Mouse (Mus musculus) hindbrain, embryonic 16.5 days (tissue): ENCODE measurements around the gene Slc30a6. TPM values are rescaled to one million over a fixed set of nuclear protein-coding genes. Genes with fewer than 3 reads are reported as not detected.
"Not testable (repeated sequence)": the region's sequence is repeated elsewhere in the genome, so short reads cannot be mapped to it uniquely, and the experiment has no call there.

ENCODE experiments used
- ATAC-seq: fragments of 200-750 bp; cut with Nextera tagmentation; 2 replicates; pipeline ENCODE4 v1.8.0; 2017; ENCODE audit warnings: moderate TSS enrichment, moderate library complexity
- H3K27ac ChIP-seq: fragments of 300-500 bp; sonication (generic); 2 replicates; pipeline ENCODE4 v1.5.1; 2014; ENCODE audit warnings: low read depth, mild to moderate bottlenecking, control low read depth, low read length, moderate library complexity
- H3K27me3 ChIP-seq: fragments of 300-500 bp; sonication (generic); replicated peaks from 2 replicates; pipeline ENCODE4 v1.6.1; 2014; ENCODE audit warnings: low read length; ENCODE audit not compliant: control insufficient read depth, insufficient read depth
- H3K36me3 ChIP-seq: fragments of 300-500 bp; sonication (generic); 2 replicates; pipeline ENCODE4 v1.6.1; 2014; ENCODE audit warnings: mild to moderate bottlenecking, low read length, moderate library complexity, mixed read lengths; ENCODE audit not compliant: control insufficient read depth, insufficient read depth
- H3K4me1 ChIP-seq: fragments of 300-500 bp; sonication (generic); 2 replicates; pipeline ENCODE4 v1.6.1; 2014; ENCODE audit warnings: low read depth, low read length; ENCODE audit not compliant: control insufficient read depth, insufficient read depth
- H3K4me2 ChIP-seq: fragments of 300-500 bp; sonication (generic); 2 replicates; pipeline ENCODE4 v1.6.1; 2014; ENCODE audit warnings: mild to moderate bottlenecking, low read length, control low read depth, moderate library complexity
- H3K4me3 ChIP-seq: fragments of 300-500 bp; sonication (generic); 2 replicates; pipeline ENCODE4 v1.5.1; 2014; ENCODE audit warnings: mild to moderate bottlenecking, low read length, control low read depth, moderate library complexity
- H3K9ac ChIP-seq: fragments of 300-500 bp; sonication (generic); 2 replicates; pipeline ENCODE4 v1.6.1; 2014; ENCODE audit warnings: low read depth, mild to moderate bottlenecking, control low read depth, low read length, moderate library complexity
- H3K9me3 ChIP-seq: fragments of 300-500 bp; sonication (generic); 2 replicates; pipeline ENCODE4 v1.6.1; 2014; ENCODE audit warnings: mild to moderate bottlenecking, low read length, moderate library complexity; ENCODE audit not compliant: control insufficient read depth
- WGBS: fragments of 180-500 bp; shearing (Covaris S2); extraction: QIAGEN DNeasy Blood & Tissue Kit; methylation state at CpG from one replicate; pipeline ENCODE4 v1.1.7; 2014; 5-methylcytosine and 5-hydroxymethylcytosine counted together
- polyA plus RNA-seq: library from polyadenylated mRNA; unstranded; fragments of >200 nt; fragmentation: Nextera tagmentation; extraction: Ambion mirVana; gene quantifications from 2 replicates; pipeline ENCODE4 v1.2.1, GENCODE M21; 2015

Gene Slc30a6
- polyA plus RNA-seq, 1 experiment from 2014 or later = 30.7 TPM

DNA sequence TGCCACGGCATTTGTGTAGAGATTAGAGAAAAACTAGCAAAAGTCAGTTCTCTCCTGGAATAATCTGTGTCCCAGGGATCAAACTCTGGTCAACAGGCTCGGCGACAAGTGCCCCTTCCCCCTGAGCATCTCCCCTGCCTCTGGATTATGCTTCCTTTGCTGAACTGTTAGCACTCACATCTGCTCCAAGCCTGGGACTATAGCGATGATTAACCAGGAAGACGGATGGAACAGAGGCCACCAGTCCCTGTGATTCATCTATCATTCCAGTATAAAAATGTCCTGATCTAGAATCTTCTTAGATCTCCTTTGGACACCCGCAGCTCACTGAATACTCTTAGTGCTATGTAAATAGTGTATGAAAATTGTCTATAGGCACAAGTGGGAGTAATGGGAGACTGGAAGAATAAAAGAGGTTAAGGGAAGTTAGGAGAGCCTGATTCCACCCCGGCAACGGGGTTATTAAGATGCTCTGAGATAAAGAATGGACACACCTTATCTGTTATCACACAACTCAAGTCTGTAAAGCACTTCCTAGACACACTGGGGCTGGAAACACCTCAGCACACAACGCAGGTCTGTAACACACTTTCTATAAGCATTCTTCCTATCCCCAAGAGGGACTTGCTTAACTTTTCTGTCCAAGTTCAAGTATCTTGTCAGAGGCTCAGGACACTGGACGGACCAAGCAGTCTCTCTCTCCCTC, 62.7 kb downstream of the Slc30a6 start:
- Histone ChIP-seq H3K9me3 (no peaks in the 10 kb centered on the region), H3K27ac (no peak overlapping the region), H3K27me3 (no peaks in the 10 kb centered on the region), H3K36me3 (no peaks in the 10 kb centered on the region), H3K9ac (no peak overlapping the region), H3K4me2 (no peak overlapping the region), H3K4me3 (no peak overlapping the region), H3K4me1 (no peaks in the 10 kb centered on the region)
- no peak for ATAC-seq
- WGBS = 74% methylated on average over 10 of the region's 10 CpGs

DNA sequence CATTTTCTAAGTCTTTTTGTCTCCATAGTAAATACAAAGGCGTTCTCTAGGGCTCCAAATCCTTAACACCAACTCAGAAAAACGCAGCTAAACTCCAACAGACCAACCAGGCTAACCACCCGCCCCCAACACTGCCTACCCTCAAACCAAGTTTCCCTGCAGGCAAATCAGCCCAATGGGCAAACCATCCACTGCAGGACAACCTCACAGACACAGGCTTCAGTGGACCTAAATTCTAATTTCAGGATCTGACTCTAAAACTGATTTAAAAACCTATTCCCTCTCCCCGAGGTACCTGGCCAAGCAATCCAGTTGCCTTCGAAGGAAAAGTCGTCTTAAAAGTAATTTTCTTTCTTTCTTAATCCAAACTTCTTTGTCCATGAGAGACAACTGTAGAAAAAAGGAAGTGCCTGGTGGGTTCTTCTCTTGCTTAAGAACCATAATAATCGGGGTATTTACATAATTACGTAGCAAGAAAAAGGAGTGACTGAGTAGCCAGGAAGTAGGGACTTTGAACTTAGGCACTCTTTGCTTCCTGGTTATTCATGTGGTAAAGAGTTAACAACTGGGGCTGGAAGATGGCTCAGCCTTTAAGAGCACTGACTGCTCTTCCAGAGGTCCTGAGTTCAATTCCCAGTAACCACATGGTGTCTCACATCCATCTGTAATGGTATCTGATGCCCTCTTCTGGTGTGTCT, 63.5 kb downstream of the Slc30a6 start, which contains the start of gene Nlrc4:
TSS of gene Nlrc4 (minus strand) at position 432 of the 698 bp plus-strand sequence.
- Histone ChIP-seq H3K4me3 (no peak within 1 kb of the TSS), H3K4me2 (no peak within 1 kb of the TSS), H3K4me1 (no peaks in the 10 kb centered on the region), H3K27me3 (no peaks in the 10 kb centered on the region), H3K36me3 (no peaks in the 10 kb centered on the region), H3K9ac (no peak within 1 kb of the TSS), H3K9me3 (no peaks in the 10 kb centered on the region), H3K27ac (no peak within 1 kb of the TSS)
- ATAC-seq = no peak
- 62% methylated on average over 8 of the region's 8 CpGs for WGBS

DNA sequence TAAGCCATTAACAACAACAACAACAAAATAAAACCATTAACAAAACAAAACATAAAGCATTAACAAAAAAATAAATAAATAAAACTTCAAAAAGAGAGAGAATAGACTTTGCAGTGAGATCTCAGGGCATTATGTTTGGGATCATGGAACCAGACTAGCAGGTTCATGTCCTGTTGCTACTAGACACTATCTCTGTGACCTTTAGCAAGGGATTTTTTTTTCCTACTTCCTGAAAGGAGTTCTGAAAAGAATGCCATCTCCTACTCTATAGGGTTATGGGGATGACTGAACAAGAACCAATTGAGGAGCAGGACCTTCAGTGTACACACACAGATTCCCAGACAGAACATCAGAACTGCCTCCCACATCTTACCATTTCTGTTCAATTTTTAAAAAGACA, 68.1 kb downstream of the Slc30a6 start:
- no peaks in the 10 kb centered on the region for H3K36me3 ChIP-seq
- no peak for ATAC-seq

DNA sequence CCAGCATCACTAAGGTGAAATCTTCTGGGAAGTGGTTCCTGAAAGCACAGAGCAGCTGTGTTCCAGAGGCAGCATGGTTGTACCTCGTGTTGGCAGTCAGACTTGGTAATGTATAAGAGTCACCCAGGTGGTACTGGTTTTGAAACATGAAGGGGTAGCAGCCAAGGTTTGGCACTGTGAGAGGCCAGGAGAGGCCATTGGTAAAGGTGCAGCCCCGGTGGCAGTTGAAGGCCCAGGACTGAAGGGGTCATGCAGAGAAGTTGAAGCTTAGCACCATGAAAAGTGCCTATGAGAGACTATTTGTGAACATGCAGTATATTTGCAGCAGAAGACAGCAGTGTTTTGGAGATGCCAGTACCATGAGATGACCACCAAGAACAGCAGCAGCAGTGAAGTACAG, 72.6 kb downstream of the Slc30a6 start:
- not testable (repeated sequence) for H3K27me3 ChIP-seq, ATAC-seq, H3K4me2 ChIP-seq, H3K27ac ChIP-seq, H3K36me3 ChIP-seq, H3K9ac ChIP-seq, H3K9me3 ChIP-seq, H3K4me1 ChIP-seq, H3K4me3 ChIP-seq
- WGBS = 96% methylated on average over 2 of the region's 2 CpGs

More for the DNA sequence above, 68.1 kb downstream of the Slc30a6 start:
- Histone ChIP-seq H3K4me1 (no peaks in the 10 kb centered on the region), H3K27ac (no peak overlapping the region), H3K9me3 (no peaks in the 10 kb centered on the region), H3K9ac (no peak overlapping the region), H3K27me3 (no peaks in the 10 kb centered on the region), H3K4me2 (no peak overlapping the region), H3K4me3 (no peak overlapping the region)

DNA sequence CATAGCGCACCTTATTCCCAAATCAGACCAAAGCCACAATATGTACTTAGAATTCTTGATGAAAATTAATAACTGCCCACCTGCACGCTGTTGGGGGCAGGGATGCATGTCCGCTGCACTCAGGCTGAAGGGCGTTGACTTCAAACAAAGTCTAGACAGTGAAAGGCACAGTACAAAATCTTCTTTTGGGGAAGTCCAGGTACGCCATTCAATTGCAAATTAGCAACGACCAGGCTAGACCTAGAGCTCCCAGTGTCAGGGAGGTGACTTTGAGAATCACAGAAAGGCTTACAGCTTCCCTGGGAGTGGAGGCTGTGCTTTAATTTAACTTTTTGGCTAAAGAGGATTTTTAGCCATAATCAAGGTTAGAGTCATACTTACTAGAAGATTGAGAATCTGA, 74.7 kb downstream of the Slc30a6 start:
- H3K27ac ChIP-seq = not testable (repeated sequence)
- WGBS = 80% methylated on average over 6 of the region's 6 CpGs

More for the DNA sequence above, 74.7 kb downstream of the Slc30a6 start:
- not testable (repeated sequence) for H3K9ac ChIP-seq, H3K4me1 ChIP-seq, H3K36me3 ChIP-seq, H3K4me2 ChIP-seq, ATAC-seq, H3K4me3 ChIP-seq, H3K27me3 ChIP-seq, H3K9me3 ChIP-seq

Other genes with a start within 250 kb of the Slc30a6 start
- gene Memo1, start 100.1 kb upstream of the Slc30a6 start, polyA plus RNA-seq = 52.9 and 56.1 TPM in 2 replicates
- 207 and 221 TPM in 2 replicates for gene Dpy30, start 71.7 kb upstream of the Slc30a6 start, polyA plus RNA-seq
- 17.3 and 19.4 TPM in 2 replicates for gene Spast, start 56.6 kb upstream of the Slc30a6 start, polyA plus RNA-seq
- 0.20 and 0.42 TPM in 2 replicates for gene Nlrc4, start 63.5 kb downstream of the Slc30a6 start, polyA plus RNA-seq
- 44.8 and 51.3 TPM in 2 replicates for gene Yipf4, start 93.9 kb downstream of the Slc30a6 start, polyA plus RNA-seq
- gene Birc6, start 132.7 kb downstream of the Slc30a6 start, polyA plus RNA-seq = 61.9 and 68.1 TPM in 2 replicates